Mouse (Mus musculus) heart, postnatal 36 days (tissue): Measurements from ENCODE around the gene Coa3. TPM values are rescaled to one million over a fixed set of nuclear protein-coding genes. Genes with fewer than 3 reads are reported as not detected.
"Not testable (repeated sequence)": the region's sequence is repeated elsewhere in the genome, so short reads cannot be mapped to it uniquely, and the experiment has no call there.

Experiments used
- DNase-seq, 2 experiments: peaks; one replicate each; pipeline ENCODE4 v3.0.0; 2021 to 2022
- intact Hi-C: fragments of 180-260 bp; cut with DNase I; formaldehyde crosslinking; loops from one replicate; pipeline ENCODE4 v1.15.1; 2025
- total RNA-seq, 2 experiments: library from RNA; stranded (reverse); gene quantifications; 2 replicates each; pipeline ENCODE4 v1.2.3; 2021

Gene Coa3
- total RNA-seq, result 10 to 100 TPM; 90.1 to 92.7 TPM

GRCm38 (mm10) chr11:101278223-101279192 is at the start of gene Coa3, which contains the start of gene Cntd1:
TSS of gene Coa3 (minus strand) at chr11:101279114.
TSS of gene Cntd1 (plus strand) at chr11:101279012.
- intact Hi-C loops, result no loop called here
- DNase-seq, result peak; percentile 79 to 84

GRCm38 (mm10) chr11:101327311-101327710 is 48.4 kb upstream of the Coa3 start:
- no peak for DNase-seq
- intact Hi-C loops, result no loop called here

GRCm38 (mm10) chr11:101326147-101326546 is 47.2 kb upstream of the Coa3 start:
- no peak for DNase-seq
- intact Hi-C loops, result no loop called here

DNA sequence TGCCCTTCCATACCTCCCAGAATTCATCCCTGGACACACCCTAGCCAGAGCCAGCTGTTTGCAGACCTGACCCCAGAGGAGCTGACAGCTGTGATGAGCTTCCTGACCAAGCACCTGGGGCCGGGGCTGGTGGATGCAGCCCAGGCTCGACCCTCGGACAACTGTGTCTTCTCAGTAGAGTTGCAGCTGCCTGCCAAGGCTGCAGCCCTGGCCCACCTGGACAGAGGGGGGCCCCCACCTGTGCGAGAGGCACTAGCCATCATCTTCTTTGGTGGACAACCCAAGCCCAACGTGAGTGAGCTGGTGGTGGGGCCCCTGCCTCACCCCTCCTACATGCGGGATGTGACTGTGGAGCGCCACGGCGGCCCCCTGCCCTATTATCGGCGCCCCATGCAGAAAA is 46.3 kb upstream of the Coa3 start:
- DNase-seq, intact Hi-C loops: not testable (repeated sequence)

DNA sequence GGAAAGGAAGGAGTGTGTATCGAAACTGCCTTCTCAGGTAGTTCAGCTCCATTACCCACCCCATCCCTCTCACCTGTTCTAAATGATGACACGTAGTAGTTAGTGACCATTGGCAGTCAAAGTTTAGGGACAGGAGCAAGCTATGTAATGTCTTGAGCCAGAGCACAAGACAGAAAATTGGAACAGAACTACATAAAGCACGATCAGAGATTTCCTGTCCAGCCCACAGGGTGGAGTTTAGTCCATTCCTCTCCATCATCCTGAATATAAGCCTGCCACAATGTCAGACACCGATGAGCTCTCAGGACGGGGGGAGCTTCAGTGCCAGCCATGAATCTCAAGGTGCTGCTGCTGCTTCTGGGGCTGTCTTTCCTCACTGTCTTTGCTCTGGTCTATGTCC is 45.8 kb upstream of the Coa3 start, which contains the start of gene Aoc2:
Gene Aoc2 (plus strand): TSS at position 301 of the 400 bp plus-strand sequence.
- DNase-seq, result no peak
- intact Hi-C loops, result no loop called here

GRCm38 (mm10) chr11:101323609-101324008 is 44.7 kb upstream of the Coa3 start:
- intact Hi-C loops, result loop anchor here (1.0 kb wide), 1 partner anchor 72 kb away; no protein-coding TSS in a partner anchor
- peak; percentile 72 to 78 for DNase-seq

GRCm38 (mm10) chr11:101316501-101316917 is 37.6 kb upstream of the Coa3 start:
- no peak for DNase-seq

DNA sequence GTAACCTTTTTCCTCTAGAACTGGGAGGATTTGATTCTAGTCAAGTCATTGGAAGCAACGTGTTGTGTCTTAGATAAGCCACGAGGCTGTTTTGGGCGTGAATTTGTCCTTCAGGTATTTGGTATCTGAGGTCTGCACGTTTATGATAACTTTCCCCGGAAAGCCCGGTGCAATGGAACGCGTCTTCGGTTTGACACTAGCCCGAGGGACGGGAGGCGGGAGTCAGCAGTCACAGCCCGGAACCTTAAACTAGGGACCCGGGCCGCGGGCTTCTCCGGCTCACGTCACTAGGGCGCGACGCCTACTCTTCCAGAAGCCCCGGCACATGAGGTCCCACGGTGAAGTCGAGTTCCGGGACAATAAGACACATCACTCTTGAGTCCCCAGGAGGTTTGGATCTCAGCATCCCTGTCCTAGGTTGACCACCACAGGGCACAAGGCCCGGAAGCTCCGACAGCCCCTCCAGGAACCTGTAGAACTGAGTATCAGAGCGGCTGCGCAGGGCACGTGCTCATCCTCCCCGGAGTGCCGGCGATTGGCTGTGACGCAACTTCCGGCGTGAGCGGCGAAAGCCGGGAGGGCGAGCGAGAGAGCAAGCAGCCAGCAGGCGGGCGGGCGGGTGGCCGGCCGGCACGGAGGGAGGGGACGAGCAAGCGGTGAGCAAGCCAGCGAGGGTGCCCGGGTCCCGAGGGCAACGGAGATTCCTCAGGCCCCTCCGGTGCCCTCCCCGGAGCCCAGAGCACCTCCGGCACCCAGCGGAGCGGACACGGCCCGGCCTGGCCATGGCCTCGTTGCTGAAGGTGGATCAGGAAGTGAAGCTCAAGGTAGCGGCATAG is 37.0 kb upstream of the Coa3 start, which contains the start of gene Psme3:
Gene Psme3 (plus strand): TSS at position 549 of the 836 bp plus-strand sequence.
- peak; percentile 91 to 97 for DNase-seq
- intact Hi-C loops, result no loop called here

More at GRCm38 (mm10) chr11:101316501-101316917, 37.6 kb upstream of the Coa3 start:
- intact Hi-C loops, result no loop called here

DNA sequence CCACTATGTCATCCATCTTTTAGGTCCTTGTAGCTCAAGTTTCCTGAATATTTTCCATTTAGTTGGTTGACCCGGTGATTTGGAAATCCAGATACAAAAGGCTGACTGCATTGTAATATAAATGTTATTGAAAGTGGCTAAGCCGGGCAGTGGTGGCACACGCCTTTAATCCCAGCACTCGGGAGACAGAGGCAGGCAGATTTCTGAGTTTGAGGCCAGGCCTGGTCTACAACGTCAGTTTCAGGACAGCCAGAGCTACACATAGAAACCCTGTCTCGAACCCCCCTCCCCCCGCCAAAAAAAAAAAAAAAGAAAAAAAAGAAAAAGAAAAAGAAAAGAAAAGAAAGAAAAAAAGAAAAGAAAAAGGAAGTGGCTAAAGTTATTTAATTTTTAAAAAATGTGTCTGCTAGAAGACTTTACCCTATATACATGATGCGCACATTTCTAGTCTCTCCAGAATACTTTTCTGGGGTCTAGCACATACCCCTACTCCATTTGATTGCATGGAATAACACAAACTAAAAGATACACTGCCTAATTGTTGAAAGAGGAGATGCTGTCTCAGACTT is 36.3 kb upstream of the Coa3 start:
- intact Hi-C loops, result no loop called here
- no peak for DNase-seq

- intact Hi-C loops, result no loop called here
- DNase-seq, result no peak
Observed at GRCm38 (mm10) chr11:101314567-101314966, 35.7 kb upstream of the Coa3 start.

GRCm38 (mm10) chr11:101312150-101312549 is 33.2 kb upstream of the Coa3 start:
- no peak for DNase-seq
- intact Hi-C loops, result no loop called here

DNA sequence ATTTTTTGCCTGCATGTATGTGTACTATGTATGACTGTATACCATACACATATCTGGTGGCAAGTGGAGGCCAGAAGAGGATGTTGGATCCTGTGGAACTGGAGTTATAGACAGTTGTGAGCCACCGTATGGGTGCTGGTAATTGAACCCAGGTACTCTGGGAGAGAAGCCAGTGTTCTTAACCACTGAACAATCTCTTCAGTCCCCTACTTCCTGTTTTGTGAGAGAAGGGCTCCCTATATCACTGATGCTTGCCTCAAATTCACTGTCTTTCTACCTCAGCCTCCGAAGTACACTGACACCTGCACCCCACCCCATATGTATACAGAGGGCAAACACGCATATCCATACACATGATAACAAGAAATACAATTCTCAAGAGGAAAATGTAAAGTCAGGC is 32.2 kb upstream of the Coa3 start:
- no peak for DNase-seq
- intact Hi-C loops, result no loop called here

- intact Hi-C loops, result no loop called here
- DNase-seq, result no peak
Observed at GRCm38 (mm10) chr11:101307744-101308143, 28.8 kb upstream of the Coa3 start.

DNA sequence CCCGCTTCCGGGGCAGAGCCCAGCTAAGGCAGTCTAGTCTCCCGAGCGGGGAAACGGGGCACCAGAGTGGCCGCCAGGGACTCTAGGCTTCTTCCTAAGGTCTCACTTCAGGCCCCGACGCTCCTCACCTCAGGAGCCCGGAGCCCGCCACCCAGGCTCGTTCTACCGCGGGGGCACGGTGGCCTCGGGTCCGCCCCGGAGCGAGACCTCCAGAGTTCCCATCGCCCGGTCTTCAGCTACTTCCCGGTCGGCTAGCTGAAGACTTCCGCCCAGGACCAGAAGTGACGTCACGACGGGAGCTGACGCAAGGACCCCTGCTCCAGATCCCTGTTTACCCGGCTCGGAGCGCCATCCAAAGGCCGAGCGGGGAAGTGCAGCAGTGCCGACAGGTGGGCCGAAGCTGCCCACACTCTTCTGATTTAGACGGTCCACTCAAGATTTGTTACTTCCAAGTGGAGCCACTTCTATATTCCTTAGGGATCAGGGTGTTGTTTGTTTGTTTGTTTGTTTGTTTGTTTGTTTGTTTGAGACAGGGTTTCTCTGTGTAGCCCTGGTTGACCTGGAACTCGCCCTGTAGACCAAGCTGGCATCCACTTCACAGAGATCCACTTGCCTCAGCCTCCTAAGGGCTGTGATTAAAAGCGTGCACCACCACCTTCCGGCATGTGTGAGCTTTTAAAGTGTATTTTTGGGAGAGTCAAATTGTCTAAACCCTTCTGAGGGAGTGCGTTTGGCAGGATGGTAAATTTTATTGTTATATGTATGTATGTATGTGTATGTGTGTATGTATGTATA is 23.3 kb upstream of the Coa3 start, which contains the start of gene Becn1:
Gene Becn1 (minus strand): TSS at position 283 of the 795 bp plus-strand sequence.
- intact Hi-C loops, result loop anchor here (1.0 to 5.0 kb wide), 3 partner anchors 49 to 205 kb away; partner anchors contain the start of genes Psmc3ip and Vps25
- DNase-seq, result peak; percentile 95 to 99

DNA sequence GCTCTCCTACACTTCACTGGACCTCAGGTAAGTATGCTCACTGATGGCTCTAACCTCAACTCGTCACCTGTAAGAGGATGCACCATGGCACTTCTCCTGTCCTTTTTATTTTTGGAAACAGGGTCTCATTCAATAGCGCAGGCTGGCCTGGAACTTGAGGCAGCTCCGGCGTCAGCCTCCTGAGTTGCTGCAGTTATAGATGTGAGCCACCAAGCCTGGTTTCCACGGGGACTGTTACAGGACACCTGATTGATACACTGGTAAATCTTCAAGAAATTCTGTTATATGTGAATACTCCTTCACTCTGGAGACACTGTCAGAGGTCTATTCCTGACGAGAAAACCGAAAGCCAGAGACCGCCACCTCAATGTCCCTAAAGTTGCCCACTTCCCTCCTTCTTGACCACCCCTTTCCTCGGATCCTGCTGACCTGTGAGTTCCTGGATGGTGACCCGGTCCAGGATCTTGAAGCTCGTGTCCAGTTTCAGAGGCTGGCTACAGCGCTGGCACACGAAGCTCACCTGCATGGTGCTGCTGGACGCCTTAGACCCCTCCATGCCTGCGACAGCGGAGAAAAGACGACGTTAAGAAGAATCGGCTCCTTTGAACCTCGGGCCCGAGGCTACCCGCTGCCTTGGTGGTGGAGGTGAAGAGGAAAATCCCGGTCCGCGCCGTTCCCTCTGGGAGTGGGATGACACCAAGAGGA is 22.5 kb upstream of the Coa3 start:
- no peak for DNase-seq
- intact Hi-C loops, result loop anchor here (1.0 to 5.0 kb wide), 3 partner anchors 48 to 204 kb away; partner anchors contain the start of genes Psmc3ip and Vps25

DNA sequence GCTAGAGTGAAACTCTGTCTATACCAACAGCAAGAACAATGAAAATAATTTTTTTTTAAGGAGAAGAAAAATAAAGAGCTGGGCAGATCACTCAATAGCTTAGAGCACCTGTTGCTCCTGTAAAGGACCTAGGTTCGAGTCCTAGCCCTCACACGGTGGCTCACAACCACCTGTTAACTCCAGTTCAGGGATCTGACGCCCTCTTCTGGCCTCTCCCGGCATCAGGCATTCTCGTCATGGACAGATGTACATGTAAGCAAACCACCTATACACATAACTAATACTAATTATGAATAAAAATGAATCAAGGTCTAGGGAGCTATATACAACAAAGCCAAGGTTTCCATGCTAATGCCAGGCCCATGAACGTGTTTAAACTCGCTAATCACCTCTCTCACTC is 22.0 kb upstream of the Coa3 start:
- no peak for DNase-seq
- intact Hi-C loops, result loop anchor here (5.0 kb wide), 1 partner anchor 204 kb away; the partner anchor contains the start of gene Psmc3ip

DNA sequence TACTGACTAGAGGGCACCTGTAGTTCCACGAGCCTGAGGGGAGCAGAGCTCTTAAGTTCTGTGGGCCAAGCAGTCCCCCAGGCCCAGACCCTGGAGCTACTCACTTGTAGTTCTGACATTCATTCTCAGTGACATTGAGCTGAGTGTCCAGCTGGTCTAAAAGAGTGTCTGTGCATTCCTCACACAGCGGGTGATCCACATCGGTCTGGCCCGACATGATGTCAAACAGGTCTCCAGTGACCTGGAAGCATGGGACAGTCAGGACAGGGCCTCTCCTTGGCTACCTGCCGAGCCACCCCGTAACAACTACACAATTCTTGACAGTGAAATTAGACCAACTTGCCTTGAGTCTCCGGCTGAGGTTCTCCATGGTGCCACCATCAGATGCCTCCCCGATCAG is 16.3 kb upstream of the Coa3 start:
- DNase-seq, result no peak
- intact Hi-C loops, result no loop called here

- intact Hi-C loops, result no loop called here
- no peak for DNase-seq
Observed at GRCm38 (mm10) chr11:101291231-101291630, 12.3 kb upstream of the Coa3 start.

DNA sequence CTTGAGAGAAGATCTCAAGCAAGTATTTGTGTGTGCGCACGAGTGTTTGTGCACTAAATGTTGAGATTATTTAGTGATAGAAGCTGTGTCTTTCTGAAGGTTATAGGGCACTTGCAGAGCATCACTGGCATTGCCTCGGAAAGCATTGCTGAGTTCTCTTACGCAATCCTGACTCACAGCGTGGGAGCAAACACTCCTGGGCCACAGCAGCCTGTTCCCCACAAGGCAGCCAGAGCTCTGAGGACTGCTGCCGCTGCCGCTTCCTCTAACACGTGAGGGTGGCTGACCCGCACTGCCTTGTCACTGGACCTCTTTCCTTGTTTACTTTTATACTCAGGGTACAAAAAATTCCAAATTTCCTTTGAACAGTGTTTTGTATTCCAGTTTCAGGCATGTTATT is 8.4 kb upstream of the Coa3 start:
- intact Hi-C loops, result no loop called here
- DNase-seq, result peak in 1 of 2 experiments; percentile 17
